ENCODE assay signal across 12 mouse cellular contexts in the genomic region with DNA sequence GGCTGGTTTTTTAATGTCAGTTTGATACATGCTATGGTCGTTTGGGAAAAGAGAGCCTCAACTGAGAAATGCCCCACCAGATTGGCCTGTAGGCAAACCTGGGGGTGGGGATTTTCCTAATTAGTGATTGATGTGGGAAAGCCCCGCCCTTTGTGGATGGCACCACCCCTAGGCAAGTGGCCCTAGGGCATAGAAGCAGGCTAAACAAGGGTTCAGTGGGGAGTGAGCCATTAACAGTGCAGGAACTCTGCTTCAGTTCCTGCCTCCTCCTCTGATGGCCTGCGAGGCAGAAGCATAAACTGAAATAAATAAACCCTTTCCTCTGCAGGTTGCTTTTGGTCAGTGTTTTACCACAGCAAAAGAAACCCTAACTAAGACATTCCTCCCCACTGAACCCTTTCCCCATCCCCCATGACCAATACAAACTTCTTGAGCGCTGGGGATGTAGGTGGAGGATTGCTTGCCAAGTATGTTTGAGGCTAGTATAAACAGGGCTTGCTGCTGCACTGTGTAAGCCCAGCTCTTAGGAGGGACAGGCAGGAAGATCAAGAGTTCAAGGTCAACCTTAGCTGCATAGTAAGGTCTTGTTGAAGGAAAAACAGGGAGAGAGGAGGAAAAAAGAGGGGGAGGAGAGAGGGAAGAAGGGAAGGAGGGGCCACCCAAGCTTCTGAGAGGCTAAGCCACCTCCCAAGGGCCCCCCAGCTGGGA.
"Had no signal": no experiment of that assay in that cellular context is flagged by ENCODE, and none has a peak within 500 bp of the region (broad histone marks: within the 10 kb centered on the region; RNA-seq: fewer than 3 reads in every experiment).

No protein-coding gene starts in this region.

- H3K27me3 ChIP-seq: limb, embryonic 15.5 days; liver, embryonic 12.5 days; lung, embryonic 15.5 days; midbrain, embryonic 12.5 days; neural tube, embryonic 13.5 days had no signal

- H3K9ac ChIP-seq: limb, embryonic 15.5 days; liver, embryonic 12.5 days; lung, embryonic 15.5 days; midbrain, embryonic 12.5 days; neural tube, embryonic 13.5 days had no signal

- H3K4me3 ChIP-seq: limb, embryonic 15.5 days; liver, embryonic 12.5 days; lung, embryonic 15.5 days; midbrain, embryonic 12.5 days; neural tube, embryonic 13.5 days had no signal

- H3K9me3 ChIP-seq: liver, embryonic 12.5 days; lung, embryonic 15.5 days; neural tube, embryonic 13.5 days had no signal

- H3K36me3 ChIP-seq: limb, embryonic 15.5 days; liver, embryonic 12.5 days; lung, embryonic 15.5 days; midbrain, embryonic 12.5 days; neural tube, embryonic 13.5 days had no signal

- ATAC-seq: liver, embryonic 12.5 days; midbrain, embryonic 16.5 days had no signal

- H3K4me1 ChIP-seq: liver, embryonic 12.5 days; lung, embryonic 15.5 days; midbrain, embryonic 12.5 days; neural tube, embryonic 13.5 days had no signal

- H3K27ac ChIP-seq: kidney, postnatal 0 days; limb, embryonic 15.5 days; liver, embryonic 12.5 days; lung, embryonic 15.5 days; midbrain, embryonic 12.5 days; neural tube, embryonic 13.5 days had no signal

- H3K4me2 ChIP-seq: limb, embryonic 15.5 days; liver, embryonic 12.5 days; lung, embryonic 15.5 days; midbrain, embryonic 12.5 days; neural tube, embryonic 13.5 days had no signal

- DNase-seq: kidney, postnatal 36 days; layer of hippocampus, adult 9-11 months; layer of hippocampus, postnatal 36 days; lung, postnatal 14 days; right cerebral cortex, postnatal 14 days had no signal
